Mouse (Mus musculus): ENCODE measurements around the gene Cxcr1. TPM values are rescaled to one million over a fixed set of nuclear protein-coding genes. Genes with fewer than 3 reads are reported as not detected.

The Cxcr1 gene
- polyA plus RNA-seq (2012; rRNA removed) = not detected in 2 replicates

DNA sequence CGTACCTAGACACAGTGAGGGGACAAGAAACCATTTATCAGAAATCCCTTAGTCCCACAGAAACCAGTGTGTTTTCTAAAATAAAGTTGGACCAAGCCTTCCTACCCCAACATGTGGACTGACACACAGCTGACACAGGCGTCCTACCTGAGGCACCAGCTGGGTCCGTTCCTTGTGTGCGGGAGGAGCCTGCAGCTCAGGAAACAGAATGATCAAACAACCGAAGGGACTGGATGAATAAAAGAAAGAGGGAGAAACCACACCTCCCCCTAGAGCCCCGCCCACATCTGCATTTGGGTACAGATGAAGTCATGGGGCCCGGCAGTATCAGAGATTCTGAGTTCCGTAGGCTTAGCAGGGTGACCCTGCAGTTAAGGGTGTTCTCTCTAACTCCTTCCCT lies at the start of gene Cxcr1:
TSS of gene Cxcr1 (minus strand) at position 187 of the 400 bp plus-strand sequence.

GRCm38 (mm10) chr1:74235938-74236589 lies 41.6 kb upstream of the Cxcr1 start, which contains the start of gene Arpc2:
TSS of gene Arpc2 (plus strand) at chr1:74236084.

DNA sequence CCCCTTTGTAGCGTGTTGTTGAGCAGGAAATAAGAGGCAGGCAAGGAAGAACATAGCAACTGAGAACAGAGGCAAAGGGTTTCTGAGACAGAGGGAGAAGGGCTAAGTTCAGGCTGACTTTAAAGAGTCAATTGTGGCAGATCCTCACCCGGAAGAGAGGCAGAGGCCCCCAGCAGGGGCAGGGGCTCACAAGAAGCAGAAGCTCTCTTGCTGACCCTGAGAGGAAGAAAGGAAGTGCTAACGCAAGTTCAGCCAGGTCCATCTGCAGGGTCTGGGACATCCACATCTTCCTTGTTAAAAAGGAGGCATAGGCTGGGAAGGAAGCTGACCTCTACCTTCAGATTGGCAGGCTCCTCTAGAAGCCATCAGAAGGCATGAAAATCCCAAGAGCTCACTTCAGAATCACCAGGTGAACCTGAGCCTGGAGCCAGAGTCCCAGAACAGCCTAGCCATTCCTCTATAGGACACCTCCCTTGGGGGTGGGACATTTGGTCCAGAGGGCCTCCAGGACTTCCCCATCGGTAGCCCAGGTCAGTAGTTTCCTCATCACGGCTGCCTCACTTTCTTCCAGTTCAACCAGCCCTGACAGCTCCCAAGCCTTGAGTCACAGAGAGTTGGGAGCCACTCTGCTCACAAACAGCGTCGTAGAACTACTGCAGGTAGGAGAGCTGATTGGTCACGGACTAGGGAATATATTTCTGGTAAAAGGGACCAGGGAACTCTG lies 40.8 kb downstream of the Cxcr1 start, which contains the start of gene Cxcr2:
TSS of gene Cxcr2 (plus strand) at position 529 of the 724 bp plus-strand sequence.

Other genes with a start within 250 kb of the Cxcr1 start
- 6.9 and 7.0 TPM in 2 replicates for gene Tns1, start 70.2 kb downstream of the Cxcr1 start, polyA plus RNA-seq (2012; rRNA removed)
- 0.27 and 0.39 TPM in 2 replicates for gene Rufy4, start 69.1 kb downstream of the Cxcr1 start, polyA plus RNA-seq (2012; rRNA removed)
- gene Cxcr2, start 40.6 kb downstream of the Cxcr1 start, polyA plus RNA-seq (2012; rRNA removed) = 0.09 and 0.13 TPM in 2 replicates
- gene Arpc2, start 41.5 kb upstream of the Cxcr1 start, polyA plus RNA-seq (2012; rRNA removed) = 266 and 288 TPM in 2 replicates
- gene Gpbar1, start 83.9 kb upstream of the Cxcr1 start, polyA plus RNA-seq (2012; rRNA removed) = not detected in 2 replicates
- gene Aamp, start 90.1 kb upstream of the Cxcr1 start, polyA plus RNA-seq (2012; rRNA removed) = 164 and 172 TPM in 2 replicates
- 65.4 and 67.8 TPM in 2 replicates for gene Pnkd, start 90.3 kb upstream of the Cxcr1 start, polyA plus RNA-seq (2012; rRNA removed)
- gene Tmbim1, start 111.0 kb upstream of the Cxcr1 start, polyA plus RNA-seq (2012; rRNA removed) = 5.6 and 7.7 TPM in 2 replicates
- 2.4 and 2.9 TPM in 2 replicates for gene Catip, start 167.5 kb upstream of the Cxcr1 start, polyA plus RNA-seq (2012; rRNA removed)
- 1.6 and 1.8 TPM in 2 replicates for gene Slc11a1, start 180.6 kb upstream of the Cxcr1 start, polyA plus RNA-seq (2012; rRNA removed)
- 18.5 and 21.3 TPM in 2 replicates for gene Ctdsp1, start 196.9 kb upstream of the Cxcr1 start, polyA plus RNA-seq (2012; rRNA removed)
- gene Vil1, start 214.7 kb upstream of the Cxcr1 start, polyA plus RNA-seq (2012; rRNA removed) = 0.22 and 0.28 TPM in 2 replicates